Mouse (Mus musculus): ENCODE results near the gene Dpm2. TPM values are rescaled to one million over a fixed set of nuclear protein-coding genes. Genes with fewer than 3 reads are reported as not detected.

The Dpm2 gene
- 104 and 106 TPM in 2 replicates for polyA plus RNA-seq (2015; fragmentation: Nextera tagmentation; extraction: Ambion mirVana)

DNA sequence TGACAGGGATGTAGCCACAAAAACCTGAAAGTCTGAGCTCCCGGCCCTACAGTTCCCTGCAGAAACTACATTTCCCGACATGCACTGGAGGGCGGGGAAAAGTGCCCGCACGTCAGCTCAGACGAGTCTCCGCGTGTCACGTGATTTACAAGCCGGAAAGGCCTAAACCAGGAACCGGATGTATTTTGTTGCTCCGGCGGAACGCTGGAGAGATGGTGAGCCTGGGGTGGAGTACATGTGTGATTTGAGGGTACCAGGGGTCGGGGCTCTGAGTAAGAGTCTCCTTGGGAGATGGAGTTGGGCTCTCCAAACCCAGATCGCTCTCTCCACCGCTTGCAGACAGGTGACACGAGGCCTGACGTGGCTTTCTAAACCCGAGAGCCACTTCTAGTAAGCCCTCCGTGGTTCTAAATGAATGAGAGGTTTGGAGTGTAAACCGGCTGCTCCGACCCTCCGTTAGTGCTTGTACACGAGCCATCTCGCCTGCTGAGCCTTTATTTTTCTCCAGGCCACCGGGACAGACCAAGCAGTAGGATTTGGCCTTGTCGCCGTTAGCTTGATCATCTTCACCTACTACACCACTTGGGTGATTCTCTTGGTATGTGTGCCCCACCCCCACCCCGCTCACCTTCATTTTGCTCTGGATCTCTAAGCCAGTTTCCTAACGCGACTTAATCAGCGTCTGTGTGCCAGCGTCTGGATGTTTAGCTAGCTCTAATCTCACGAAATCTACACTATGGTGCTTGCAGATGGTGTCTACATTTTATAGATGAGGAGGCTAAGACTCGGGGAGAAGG, at the start of gene Dpm2:
Gene Dpm2 (plus strand): TSS at position 161 of the 797 bp plus-strand sequence.
- Histone ChIP-seq H3K27me3 (ENCODE audit: control insufficient read depth, insufficient read depth, low read length) (no peaks in the 10 kb centered on the region), H3K4me1 (ENCODE audit: control insufficient read depth, insufficient read depth, low read length) (peaks cover 14% of the 10 kb centered on the region), H3K27ac (ENCODE audit: low read length) (peak within 1 kb of the TSS; percentile 52; the same call in 1 of the 2 replicates), H3K4me2 (ENCODE audit: low read depth, low read length) (peak within 1 kb of the TSS; percentile 62), H3K4me3 (replicated peaks; ENCODE audit: low read length) (peak within 1 kb of the TSS; percentile 72), H3K9ac (ENCODE audit: low read length) (peak within 1 kb of the TSS; percentile 78), H3K36me3 (ENCODE audit: control insufficient read depth, insufficient read depth, low read length) (no peaks in the 10 kb centered on the region), H3K9me3 (replicated peaks; ENCODE audit: control insufficient read depth, low read length) (no peaks in the 10 kb centered on the region)
- under 1% methylated on average over 36 of the region's 36 CpGs for WGBS
- peak; percentile 79 for ATAC-seq (ENCODE audit: insufficient read depth, low FRiP score)

DNA sequence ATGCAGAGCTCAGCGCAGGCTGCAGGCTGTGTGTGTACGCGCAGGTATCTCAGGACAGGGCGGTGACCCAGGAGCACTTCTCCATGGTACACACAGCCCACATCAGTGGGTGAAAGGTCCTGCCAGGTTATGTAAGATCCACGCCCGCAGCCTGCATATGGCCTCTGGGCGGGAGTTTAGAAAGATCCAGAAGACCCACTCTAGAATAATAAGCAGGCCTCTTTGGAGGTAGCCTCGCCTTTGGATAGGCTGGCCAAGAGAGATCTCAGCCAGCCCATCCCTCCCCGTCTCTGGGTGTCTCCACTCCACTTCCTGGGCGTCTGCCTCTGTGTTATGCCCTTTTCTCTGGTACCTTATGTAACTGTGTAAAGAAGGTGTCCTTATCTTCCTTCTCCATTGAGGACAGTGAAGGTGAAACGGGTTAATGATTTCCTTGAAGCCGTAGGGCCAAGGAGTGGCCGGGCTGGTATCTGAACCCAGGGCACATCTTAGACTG, 46.1 kb upstream of the Dpm2 start:
- peak; percentile 89 for ATAC-seq (ENCODE audit: insufficient read depth, low FRiP score)
- peak overlapping the region; percentile 44 for H3K27ac ChIP-seq (ENCODE audit: low read length)
- no peaks in the 10 kb centered on the region for H3K36me3 ChIP-seq (ENCODE audit: control insufficient read depth, insufficient read depth, low read length)
- no peaks in the 10 kb centered on the region for H3K9me3 ChIP-seq (replicated peaks; ENCODE audit: control insufficient read depth, low read length)
- H3K9ac ChIP-seq (ENCODE audit: low read length) = no peak overlapping the region
- H3K4me1 ChIP-seq (ENCODE audit: control insufficient read depth, insufficient read depth, low read length) = no peaks in the 10 kb centered on the region; the same call in 1 of the 2 replicates
- WGBS = 58% methylated on average over 13 of the region's 13 CpGs
- H3K4me3 ChIP-seq (replicated peaks; ENCODE audit: low read length) = no peak overlapping the region
- H3K4me2 ChIP-seq (ENCODE audit: low read depth, low read length) = no peak overlapping the region
- H3K27me3 ChIP-seq (ENCODE audit: control insufficient read depth, insufficient read depth, low read length) = no peaks in the 10 kb centered on the region

DNA sequence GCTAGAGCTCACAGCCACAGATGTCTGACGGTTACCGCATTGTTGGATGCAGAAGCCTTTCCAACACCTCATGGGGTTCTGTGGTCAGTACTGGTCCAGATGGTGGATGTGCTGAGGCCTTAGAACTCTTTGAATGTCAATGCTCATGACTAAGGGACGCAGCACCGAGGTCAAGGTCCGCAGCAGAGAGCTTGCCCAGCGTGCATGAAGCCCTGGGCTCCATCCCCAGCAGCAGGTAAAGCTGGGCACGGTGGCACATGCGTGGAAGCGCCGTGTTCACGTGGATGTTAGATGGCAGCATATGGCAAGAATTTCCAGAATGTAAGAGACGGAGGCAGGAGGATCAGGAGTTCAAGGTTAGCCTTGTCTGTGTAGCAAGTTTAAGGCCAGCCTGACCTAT, 44.8 kb upstream of the Dpm2 start:
- Histone ChIP-seq H3K4me3 (replicated peaks; ENCODE audit: low read length) (no peak overlapping the region), H3K27ac (ENCODE audit: low read length) (no peak overlapping the region), H3K9ac (ENCODE audit: low read length) (no peak overlapping the region), H3K4me1 (ENCODE audit: control insufficient read depth, insufficient read depth, low read length) (no peaks in the 10 kb centered on the region; the same call in 1 of the 2 replicates), H3K27me3 (ENCODE audit: control insufficient read depth, insufficient read depth, low read length) (no peaks in the 10 kb centered on the region), H3K9me3 (replicated peaks; ENCODE audit: control insufficient read depth, low read length) (no peaks in the 10 kb centered on the region), H3K36me3 (ENCODE audit: control insufficient read depth, insufficient read depth, low read length) (no peaks in the 10 kb centered on the region), H3K4me2 (ENCODE audit: low read depth, low read length) (no peak overlapping the region)
- 87% methylated on average over 12 of the region's 12 CpGs for WGBS
- no peak for ATAC-seq (ENCODE audit: insufficient read depth, low FRiP score)

DNA sequence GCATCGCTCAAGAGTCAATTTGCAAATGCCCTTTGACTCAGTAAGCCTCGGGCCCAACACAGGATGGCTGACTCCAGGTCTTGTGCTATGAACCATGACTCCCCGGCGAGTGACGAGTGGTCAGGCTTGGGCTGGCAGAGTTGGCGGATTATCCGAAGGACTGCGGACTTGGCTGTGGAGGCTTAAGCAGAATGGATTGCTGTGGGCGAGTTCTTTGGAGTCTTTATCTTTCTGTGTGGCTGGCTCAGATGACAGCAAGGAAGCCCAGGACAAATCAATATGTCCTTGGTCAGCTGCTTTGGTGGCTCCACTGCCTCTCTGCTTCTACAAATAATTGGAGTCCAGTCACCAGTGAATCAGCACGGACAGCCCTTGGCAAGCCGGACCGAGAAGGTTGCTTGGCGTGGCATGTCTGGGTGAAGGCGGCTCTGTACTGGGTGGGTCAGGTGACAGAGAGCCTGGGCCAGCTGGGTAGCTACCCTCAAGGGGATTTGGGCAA, 43.1 kb upstream of the Dpm2 start:
- Histone ChIP-seq H3K9me3 (replicated peaks; ENCODE audit: control insufficient read depth, low read length) (no peaks in the 10 kb centered on the region), H3K27ac (ENCODE audit: low read length) (no peak overlapping the region), H3K27me3 (ENCODE audit: control insufficient read depth, insufficient read depth, low read length) (no peaks in the 10 kb centered on the region), H3K36me3 (ENCODE audit: control insufficient read depth, insufficient read depth, low read length) (no peaks in the 10 kb centered on the region), H3K9ac (ENCODE audit: low read length) (no peak overlapping the region), H3K4me3 (replicated peaks; ENCODE audit: low read length) (no peak overlapping the region), H3K4me1 (ENCODE audit: control insufficient read depth, insufficient read depth, low read length) (no peaks in the 10 kb centered on the region; the same call in 1 of the 2 replicates), H3K4me2 (ENCODE audit: low read depth, low read length) (no peak overlapping the region)
- WGBS = 79% methylated on average over 14 of the region's 14 CpGs
- ATAC-seq (ENCODE audit: insufficient read depth, low FRiP score) = no peak

DNA sequence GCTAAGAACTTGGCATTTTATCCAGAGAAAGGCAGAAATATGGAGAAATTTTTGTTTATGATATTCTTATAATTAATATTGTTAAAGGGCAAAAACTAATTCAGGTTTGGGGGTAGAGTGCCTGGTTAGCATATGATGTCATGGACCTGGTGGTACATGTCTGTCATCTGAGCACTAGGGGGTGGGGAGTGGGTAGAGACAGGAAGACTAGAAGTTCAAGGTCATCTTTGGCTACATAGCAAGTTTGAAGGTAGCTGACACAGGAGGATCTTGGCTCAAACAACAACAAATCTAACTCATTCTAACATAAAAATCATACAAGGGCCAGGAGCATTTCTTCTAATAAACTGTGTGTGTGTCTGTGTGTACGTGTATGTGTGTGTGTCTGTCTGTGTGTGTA, 42.3 kb upstream of the Dpm2 start:
- 68% methylated on average over 1 of the region's 1 CpGs for WGBS
- no peak for ATAC-seq (ENCODE audit: insufficient read depth, low FRiP score)

DNA sequence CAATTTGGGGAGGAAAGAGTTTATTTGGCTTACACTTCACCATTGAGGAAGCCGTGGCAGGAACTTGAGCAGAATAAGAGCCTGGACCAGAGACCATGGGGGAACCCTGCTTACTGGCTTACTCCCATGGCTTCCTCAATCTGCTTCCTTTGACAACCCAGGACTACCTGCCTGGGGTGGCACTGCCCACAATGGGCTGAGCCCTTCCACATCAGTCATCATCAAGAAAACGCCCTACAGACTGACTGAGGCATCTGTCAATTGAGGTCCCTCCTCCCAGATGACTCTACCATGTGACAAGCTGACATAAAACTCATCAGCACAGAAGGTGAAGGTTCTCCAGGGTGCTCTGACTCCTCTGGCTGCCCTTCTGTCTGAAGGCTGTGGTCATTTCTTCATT, 40.2 kb upstream of the Dpm2 start:
- H3K4me1 ChIP-seq (ENCODE audit: control insufficient read depth, insufficient read depth, low read length) = peaks cover 6% of the 10 kb centered on the region
- no peaks in the 10 kb centered on the region for H3K36me3 ChIP-seq (ENCODE audit: control insufficient read depth, insufficient read depth, low read length)
- H3K9ac ChIP-seq (ENCODE audit: low read length) = no peak overlapping the region
- no peaks in the 10 kb centered on the region for H3K27me3 ChIP-seq (ENCODE audit: control insufficient read depth, insufficient read depth, low read length)
- no peak overlapping the region for H3K27ac ChIP-seq (ENCODE audit: low read length)
- H3K9me3 ChIP-seq (replicated peaks; ENCODE audit: control insufficient read depth, low read length) = no peaks in the 10 kb centered on the region
- WGBS = 80% methylated on average over 2 of the region's 2 CpGs
- no peak for ATAC-seq (ENCODE audit: insufficient read depth, low FRiP score)
- no peak overlapping the region for H3K4me3 ChIP-seq (replicated peaks; ENCODE audit: low read length)
- H3K4me2 ChIP-seq (ENCODE audit: low read depth, low read length) = no peak overlapping the region

More for the DNA sequence above, 42.3 kb upstream of the Dpm2 start:
- Histone ChIP-seq H3K27ac (ENCODE audit: low read length) (no peak overlapping the region), H3K4me1 (ENCODE audit: control insufficient read depth, insufficient read depth, low read length) (no peaks in the 10 kb centered on the region; the same call in 1 of the 2 replicates), H3K27me3 (ENCODE audit: control insufficient read depth, insufficient read depth, low read length) (no peaks in the 10 kb centered on the region), H3K36me3 (ENCODE audit: control insufficient read depth, insufficient read depth, low read length) (no peaks in the 10 kb centered on the region), H3K4me2 (ENCODE audit: low read depth, low read length) (no peak overlapping the region), H3K4me3 (replicated peaks; ENCODE audit: low read length) (no peak overlapping the region), H3K9me3 (replicated peaks; ENCODE audit: control insufficient read depth, low read length) (no peaks in the 10 kb centered on the region), H3K9ac (ENCODE audit: low read length) (no peak overlapping the region)

DNA sequence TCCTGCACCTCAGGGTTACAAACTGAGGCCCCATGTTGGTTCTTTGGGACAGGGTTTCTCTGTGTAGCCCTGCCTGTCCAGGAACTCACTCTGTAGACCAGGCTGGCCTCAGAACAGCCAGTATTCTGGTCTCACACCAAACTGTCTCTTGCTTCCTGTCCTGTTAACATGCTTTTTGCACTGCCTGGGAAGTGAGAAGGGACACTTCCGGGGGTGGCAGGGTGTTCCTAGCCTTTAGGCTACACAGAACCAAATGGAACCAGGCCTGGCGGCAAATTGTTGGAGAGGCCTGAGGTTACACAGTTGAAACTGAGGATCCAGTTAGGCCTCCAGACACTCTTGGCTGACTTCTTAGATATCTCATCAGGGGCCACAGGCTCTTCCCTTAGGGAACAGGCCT, 37.5 kb upstream of the Dpm2 start:
- Histone ChIP-seq H3K27ac (ENCODE audit: low read length) (no peak overlapping the region), H3K9me3 (replicated peaks; ENCODE audit: control insufficient read depth, low read length) (no peaks in the 10 kb centered on the region), H3K36me3 (ENCODE audit: control insufficient read depth, insufficient read depth, low read length) (no peaks in the 10 kb centered on the region), H3K4me3 (replicated peaks; ENCODE audit: low read length) (no peak overlapping the region), H3K9ac (ENCODE audit: low read length) (no peak overlapping the region), H3K27me3 (ENCODE audit: control insufficient read depth, insufficient read depth, low read length) (no peaks in the 10 kb centered on the region), H3K4me2 (ENCODE audit: low read depth, low read length) (no peak overlapping the region), H3K4me1 (ENCODE audit: control insufficient read depth, insufficient read depth, low read length) (peaks cover 26% of the 10 kb centered on the region)
- ATAC-seq (ENCODE audit: insufficient read depth, low FRiP score) = no peak
- 93% methylated on average over 2 of the region's 2 CpGs for WGBS

DNA sequence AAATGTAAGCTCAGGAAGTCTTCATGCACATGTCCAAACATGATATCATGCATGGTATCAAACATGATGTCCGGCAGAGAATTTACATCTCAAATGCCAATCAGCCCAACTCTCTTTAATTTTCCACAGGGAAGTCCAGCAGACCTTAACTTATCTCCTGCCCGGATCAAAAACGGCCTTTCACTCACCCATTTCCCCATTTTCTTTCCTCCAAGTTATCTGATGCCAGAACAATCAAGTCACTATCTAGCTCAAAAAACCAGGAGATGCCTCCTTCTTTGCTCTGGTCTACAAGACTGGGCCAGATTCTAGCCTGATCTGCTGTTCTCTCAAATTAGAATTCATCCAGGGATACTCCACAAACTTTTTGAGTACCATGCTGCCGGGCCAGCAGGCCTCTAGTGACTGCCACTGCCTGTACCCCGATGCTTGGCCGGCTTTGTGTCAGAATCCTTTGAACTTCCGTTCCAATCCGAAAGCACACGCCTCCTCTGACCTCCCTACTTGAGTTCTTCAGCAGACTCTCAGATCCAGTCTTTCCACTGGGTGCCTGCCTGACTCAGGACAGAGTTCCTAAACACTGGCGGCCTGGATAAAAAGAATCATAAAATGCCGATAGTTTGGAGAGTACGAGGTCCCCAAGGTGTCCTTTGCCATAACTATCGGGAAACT, 36.5 kb upstream of the Dpm2 start:
- peak overlapping the region; percentile 78 for H3K9ac ChIP-seq (ENCODE audit: low read length)
- H3K9me3 ChIP-seq (replicated peaks; ENCODE audit: control insufficient read depth, low read length) = no peaks in the 10 kb centered on the region
- ATAC-seq (ENCODE audit: insufficient read depth, low FRiP score) = no peak; the same call in 1 of the 2 replicates
- H3K27ac ChIP-seq (ENCODE audit: low read length) = peak overlapping the region; percentile 97
- H3K4me1 ChIP-seq (ENCODE audit: control insufficient read depth, insufficient read depth, low read length) = peaks cover 37% of the 10 kb centered on the region
- peak overlapping the region; percentile 89 for H3K4me2 ChIP-seq (ENCODE audit: low read depth, low read length)
- 9% methylated on average over 13 of the region's 13 CpGs for WGBS
- H3K27me3 ChIP-seq (ENCODE audit: control insufficient read depth, insufficient read depth, low read length) = no peaks in the 10 kb centered on the region
- H3K36me3 ChIP-seq (ENCODE audit: control insufficient read depth, insufficient read depth, low read length) = no peaks in the 10 kb centered on the region
- peak overlapping the region; percentile 75 for H3K4me3 ChIP-seq (replicated peaks; ENCODE audit: low read length)
